Mouse (Mus musculus) midbrain, postnatal 0 days (tissue): ENCODE measurements around the gene Lamp5. TPM values are rescaled to one million over a fixed set of nuclear protein-coding genes. Genes with fewer than 3 reads are reported as not detected.

Experiments
- ATAC-seq: fragments of 200-750 bp; cut with Nextera tagmentation; 2 replicates; pipeline ENCODE4 v1.8.0; 2017; ENCODE audit warnings: moderate number of reproducible peaks, mild to moderate bottlenecking, moderate TSS enrichment, moderate library complexity; ENCODE audit not compliant: low FRiP score
- DNase-seq: peaks from one replicate; pipeline ENCODE4 v3.0.0-alpha.2; 2015; ENCODE audit warnings: low spot score
- H3K27ac ChIP-seq: fragments of 300-500 bp; sonication (generic); 2 replicates; pipeline ENCODE4 v1.5.1; 2014; ENCODE audit warnings: low read depth, mild to moderate bottlenecking, low read length, mixed read lengths
- H3K27me3 ChIP-seq: fragments of 300-500 bp; sonication (generic); 2 replicates; pipeline ENCODE4 v1.6.1; 2014; ENCODE audit warnings: low read length, control low read depth, mixed read lengths; ENCODE audit not compliant: insufficient read depth
- H3K36me3 ChIP-seq: fragments of 300-500 bp; sonication (generic); 2 replicates; pipeline ENCODE4 v1.6.1; 2014; ENCODE audit warnings: low read length, control low read depth, mixed read lengths; ENCODE audit not compliant: insufficient read depth
- H3K4me1 ChIP-seq: fragments of 300-500 bp; sonication (generic); 2 replicates; pipeline ENCODE4 v1.6.1; 2014; ENCODE audit warnings: mild to moderate bottlenecking, control low read depth, antibody characterized with exemption, low read length, mixed read lengths; ENCODE audit not compliant: insufficient read depth
- H3K4me2 ChIP-seq: fragments of 300-500 bp; sonication (generic); 2 replicates; pipeline ENCODE4 v1.6.1; 2014; ENCODE audit warnings: low read depth, mild to moderate bottlenecking, low read length, mixed read lengths; ENCODE audit not compliant: poor library complexity, severe bottlenecking
- H3K4me3 ChIP-seq: fragments of 300-500 bp; sonication (generic); 2 replicates; pipeline ENCODE4 v1.5.1; 2014; ENCODE audit warnings: low read depth, mild to moderate bottlenecking, low read length, moderate library complexity
- H3K9ac ChIP-seq: fragments of 300-500 bp; sonication (generic); replicated peaks from 2 replicates; pipeline ENCODE4 v1.6.1; 2014; ENCODE audit warnings: mild to moderate bottlenecking, low read length, moderate library complexity, mixed read lengths; ENCODE audit not compliant: poor library complexity, severe bottlenecking
- H3K9me3 ChIP-seq: fragments of 300-500 bp; sonication (generic); 2 replicates; pipeline ENCODE4 v1.6.1; 2016; ENCODE audit warnings: low read length, control low read depth
- CTCF ChIP-seq: IDR thresholded peaks from 2 replicates; pipeline ENCODE4 v1.5.1; 2016; ENCODE audit warnings: antibody characterized with exemption, mild to moderate bottlenecking
- WGBS: fragments of 180-500 bp; shearing (Covaris S2); extraction: QIAGEN DNeasy Blood & Tissue Kit; methylation state at CpG from one replicate; pipeline ENCODE4 v1.1.7; 2014; 5-methylcytosine and 5-hydroxymethylcytosine counted together
- polyA plus RNA-seq: library from polyadenylated mRNA; unstranded; fragments of >200 nt; fragmentation: Nextera tagmentation; extraction: Ambion mirVana; gene quantifications from 2 replicates; pipeline ENCODE4 v1.2.1, GENCODE M21; 2015
- total RNA-seq: library from RNA; depleted of rRNA; stranded (reverse); fragments of >200 nt; gene quantifications from 2 replicates; pipeline ENCODE4 v1.2.3, GENCODE M21; 2014

The Lamp5 gene
- total and polyA plus RNA-seq, 2 experiments from 2014 or later, result 4.6 to 8.2 TPM

- H3K4me2 ChIP-seq, result no peak overlapping the region
- ATAC-seq, result no peak
Observed at GRCm38 (mm10) chr2:136107597-136107996, 55.6 kb downstream of the Lamp5 start.

GRCm38 (mm10) chr2:136108124-136109037 is 56.3 kb downstream of the Lamp5 start:
- 4% methylated on average over 6 of the region's 6 CpGs for WGBS
- H3K9ac ChIP-seq, result peak overlapping the region; percentile 50
- peak; percentile 45 for TF ChIP-seq CTCF
- ATAC-seq (peak; percentile 87), DNase-seq (peak; percentile 87)
- H3K4me1 ChIP-seq, result peaks cover 21% of the 10 kb centered on the region
- H3K36me3 ChIP-seq, result no peaks in the 10 kb centered on the region
- H3K27ac ChIP-seq, result peak overlapping the region; percentile 88
- H3K4me3 ChIP-seq, result no peak overlapping the region
- H3K4me2 ChIP-seq, result no peak overlapping the region
- no peaks in the 10 kb centered on the region for H3K9me3 ChIP-seq
- no peaks in the 10 kb centered on the region for H3K27me3 ChIP-seq

More at GRCm38 (mm10) chr2:136107597-136107996, 55.6 kb downstream of the Lamp5 start:
- Histone ChIP-seq H3K9ac (no peak overlapping the region), H3K9me3 (no peaks in the 10 kb centered on the region), H3K4me1 (peaks cover 21% of the 10 kb centered on the region), H3K27ac (peak overlapping the region; percentile 88), H3K27me3 (no peaks in the 10 kb centered on the region), H3K36me3 (no peaks in the 10 kb centered on the region), H3K4me3 (no peak overlapping the region)
- DNase-seq, result peak; percentile 62
- no peak for TF ChIP-seq CTCF

GRCm38 (mm10) chr2:136109038-136109363 is 57.0 kb downstream of the Lamp5 start:
- H3K9ac ChIP-seq, result no peak overlapping the region
- DNase-seq (no peak), ATAC-seq (peak; percentile 36; the same call in 1 of the 2 replicates)
- no peak overlapping the region for H3K4me3 ChIP-seq
- TF ChIP-seq CTCF, result no peak
- no peaks in the 10 kb centered on the region for H3K36me3 ChIP-seq
- peaks cover 21% of the 10 kb centered on the region for H3K4me1 ChIP-seq
- H3K27me3 ChIP-seq, result no peaks in the 10 kb centered on the region
- no peak overlapping the region for H3K4me2 ChIP-seq
- H3K27ac ChIP-seq, result peak overlapping the region; percentile 88
- 11% methylated on average over 2 of the region's 2 CpGs for WGBS
- no peaks in the 10 kb centered on the region for H3K9me3 ChIP-seq

GRCm38 (mm10) chr2:136113374-136113773 is 61.3 kb downstream of the Lamp5 start:
- ATAC-seq (no peak), DNase-seq (no peak)
- WGBS, result 65% methylated on average over 6 of the region's 6 CpGs
- Histone ChIP-seq H3K27me3 (no peaks in the 10 kb centered on the region), H3K9me3 (no peaks in the 10 kb centered on the region), H3K36me3 (no peaks in the 10 kb centered on the region), H3K9ac (no peak overlapping the region), H3K27ac (no peak overlapping the region), H3K4me1 (peaks cover 10% of the 10 kb centered on the region), H3K4me3 (no peak overlapping the region), H3K4me2 (no peak overlapping the region)
- no peak for TF ChIP-seq CTCF

- no peak for DNase-seq
- no peak overlapping the region for H3K9ac ChIP-seq
- no peaks in the 10 kb centered on the region for H3K27me3 ChIP-seq
- no peak for TF ChIP-seq CTCF
- H3K4me2 ChIP-seq, result no peak overlapping the region
- 92% methylated on average over 2 of the region's 2 CpGs for WGBS
- no peaks in the 10 kb centered on the region for H3K36me3 ChIP-seq
- H3K9me3 ChIP-seq, result no peaks in the 10 kb centered on the region
- no peak overlapping the region for H3K4me3 ChIP-seq
- ATAC-seq, result no peak
- no peaks in the 10 kb centered on the region for H3K4me1 ChIP-seq
- no peak overlapping the region for H3K27ac ChIP-seq
Observed at GRCm38 (mm10) chr2:136118006-136118405, 66.0 kb downstream of the Lamp5 start.
